In the genomic region with DNA sequence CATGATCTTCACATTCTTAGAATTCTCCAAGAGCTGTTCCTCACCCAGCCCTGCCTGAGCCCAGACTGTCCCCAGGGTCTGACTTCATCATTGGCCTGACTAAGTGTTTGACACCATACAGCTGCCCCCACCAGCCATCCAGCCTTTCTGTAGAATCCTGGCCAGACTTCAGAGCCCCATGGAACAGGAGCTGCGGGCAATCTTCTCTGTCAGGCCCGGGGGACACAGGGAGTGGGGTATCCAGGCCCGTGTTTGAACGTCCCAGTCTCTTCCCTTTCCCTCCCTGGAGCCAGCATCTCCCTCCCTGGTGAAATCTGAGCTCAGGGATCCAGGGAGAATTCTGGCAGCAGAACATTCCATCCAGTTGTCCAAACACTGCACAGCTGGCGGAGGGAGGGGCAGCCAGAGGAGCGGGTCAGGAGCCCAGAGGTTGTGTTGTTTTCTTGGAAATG, we compare ENCODE assay signal across 7 mouse cellular contexts. TPM values are rescaled to one million over a fixed set of nuclear protein-coding genes. Genes with fewer than 3 reads are reported as not detected.
A peak's percentile ranks its signal among the peaks of the same experiment; 100 is the strongest.
DNase-seq lines count a peak whose midpoint lies in the region; ATAC-seq and TF ChIP-seq lines count a peak whose summit lies in the region.

No protein-coding gene starts in this region.

- H3K9me3 ChIP-seq in embryonic facial prominence, embryonic 12.5 days = no peaks in the 10 kb centered on the region
- no peaks in the 10 kb centered on the region for H3K9me3 ChIP-seq in liver, postnatal 0 days (ENCODE audit: low read length)

- H3K27me3 ChIP-seq in embryonic facial prominence, embryonic 12.5 days = no peaks in the 10 kb centered on the region
- H3K27me3 ChIP-seq in liver, postnatal 0 days (ENCODE audit: insufficient read depth, low read length) = no peaks in the 10 kb centered on the region

- peaks cover 36% of the 10 kb centered on the region for H3K4me1 ChIP-seq in embryonic facial prominence, embryonic 12.5 days
- H3K4me1 ChIP-seq in liver, postnatal 0 days (ENCODE audit: insufficient read depth) = peaks cover 26% of the 10 kb centered on the region

- no peak overlapping the region for H3K4me2 ChIP-seq in embryonic facial prominence, embryonic 12.5 days (replicated peaks)
- H3K4me2 ChIP-seq in liver, postnatal 0 days (ENCODE audit: low read depth, low read length) = 0 out of 2 replicates have a peak overlapping the region, but pooled peaks have one; percentile 94

- peak; percentile 92 for DNase-seq in NIH3T3 (ENCODE audit: low read depth)
- peak; percentile 74 for DNase-seq in heart, postnatal 25 days (ENCODE audit: low spot score)
- DNase-seq in liver, postnatal 0 days = no peak
- DNase-seq in left cerebral cortex, postnatal 25 days (ENCODE audit: low spot score in 2 of 2) = no peak
- no peak for DNase-seq in adrenal gland, postnatal 4 days (ENCODE audit: low spot score in 2 of 2)
- no peak for DNase-seq in cerebellum, postnatal 14 days

- peak; percentile 58; the same call in 1 of the 2 replicates for ATAC-seq in embryonic facial prominence, embryonic 12.5 days (ENCODE audit: insufficient number of reproducible peaks, insufficient read depth, low FRiP score, low TSS enrichment)
- ATAC-seq in liver, postnatal 0 days = no peak

- peak overlapping the region; percentile 98 for H3K27ac ChIP-seq in embryonic facial prominence, embryonic 12.5 days
- peak overlapping the region; percentile 82 for H3K27ac ChIP-seq in liver, postnatal 0 days (ENCODE audit: low read depth)

- no peak overlapping the region for H3K9ac ChIP-seq in embryonic facial prominence, embryonic 12.5 days
- no peak overlapping the region; the same call in 1 of the 2 replicates for H3K9ac ChIP-seq in liver, postnatal 0 days (replicated peaks)

- TF ChIP-seq EP300 in liver, postnatal 0 days (IDR thresholded peaks at IDR 0.05; ENCODE audit: low read depth) = no peak

- no peak overlapping the region for H3K4me3 ChIP-seq in embryonic facial prominence, embryonic 12.5 days
- H3K4me3 ChIP-seq in liver, postnatal 0 days (ENCODE audit: low read depth, low read length) = no peak overlapping the region

- no peaks in the 10 kb centered on the region for H3K36me3 ChIP-seq in embryonic facial prominence, embryonic 12.5 days
- no peaks in the 10 kb centered on the region for H3K36me3 ChIP-seq in liver, postnatal 0 days (replicated peaks; ENCODE audit: insufficient read depth, low read length)

- 14% methylated on average over 6 of the region's 6 CpGs for WGBS in embryonic facial prominence, embryonic 12.5 days
- 60% methylated on average over 6 of the region's 6 CpGs for WGBS in liver, postnatal 0 days (ENCODE audit: insufficient replicate concordance)

- no peak for TF ChIP-seq CTCF in liver, postnatal 0 days (IDR thresholded peaks at IDR 0.05; ENCODE audit: low read depth)

- intact Hi-C loops in heart, postnatal 25 days (cut with DNase I) = no loop called here
- intact Hi-C loops in left cerebral cortex, postnatal 25 days (cut with DNase I) = no loop called here

RNA-seq across cellular contexts. Expression of gene Rab3il1, which starts 11.4 kb away (rescaled TPM):
- 48.0 and 50.0 TPM in 2 replicates for polyA plus RNA-seq in embryonic facial prominence, embryonic 12.5 days (2016; fragmentation: Nextera tagmentation; extraction: Ambion mirVana)
- total RNA-seq in heart, postnatal 25 days (2021) = 1 to 10 TPM; 8.9 to 9.3 TPM
- 74.9 and 80.9 TPM in 2 replicates for polyA plus RNA-seq in liver, postnatal 0 days (2015; fragmentation: Nextera tagmentation; extraction: Ambion mirVana)
- 1 to 10 TPM; 9.4 to 9.5 TPM for total RNA-seq in left cerebral cortex, postnatal 25 days (2021)
- total RNA-seq in adrenal gland, postnatal 4 days (2021) = 10 to 100 TPM; 21.8 to 23.9 TPM

RNA-seq across cellular contexts. Expression of gene Best1, which starts 11.4 kb away (rescaled TPM):
- polyA plus RNA-seq in embryonic facial prominence, embryonic 12.5 days (2016; fragmentation: Nextera tagmentation; extraction: Ambion mirVana) = 1.7 and 1.8 TPM in 2 replicates
- under 1 TPM in 1 of 2 experiments, not detected in 1; 0.10 TPM for total RNA-seq in heart, postnatal 25 days (2021)
- 0.08 and 0.13 TPM in 2 replicates for polyA plus RNA-seq in liver, postnatal 0 days (2015; fragmentation: Nextera tagmentation; extraction: Ambion mirVana)
- total RNA-seq in left cerebral cortex, postnatal 25 days (2021) = under 1 TPM; 0.78 to 0.83 TPM
- 1 to 10 TPM in 1 of 2 experiments, under 1 TPM in 1; 0.71 to 2.2 TPM for total RNA-seq in adrenal gland, postnatal 4 days (2021)

RNA-seq across cellular contexts. Expression of gene Fads3, which starts 28.5 kb away (rescaled TPM):
- 10.1 and 10.2 TPM in 2 replicates for polyA plus RNA-seq in embryonic facial prominence, embryonic 12.5 days (2016; fragmentation: Nextera tagmentation; extraction: Ambion mirVana)
- 10 to 100 TPM; 35.9 to 36.0 TPM for total RNA-seq in heart, postnatal 25 days (2021)
- polyA plus RNA-seq in liver, postnatal 0 days (2015; fragmentation: Nextera tagmentation; extraction: Ambion mirVana) = 1.7 and 2.0 TPM in 2 replicates
- total RNA-seq in left cerebral cortex, postnatal 25 days (2021) = 10 to 100 TPM; 31.1 to 31.5 TPM
- total RNA-seq in adrenal gland, postnatal 4 days (2021) = 10 to 100 TPM; 12.2 to 19.3 TPM

RNA-seq across cellular contexts. Expression of gene Fth1, which starts 32.5 kb away (rescaled TPM):
- 1,511 and 1,518 TPM in 2 replicates for polyA plus RNA-seq in embryonic facial prominence, embryonic 12.5 days (2016; fragmentation: Nextera tagmentation; extraction: Ambion mirVana)
- total RNA-seq in heart, postnatal 25 days (2021) = 1,000 to 10,000 TPM; 2,502 to 2,556 TPM
- 4,793 and 5,083 TPM in 2 replicates for polyA plus RNA-seq in liver, postnatal 0 days (2015; fragmentation: Nextera tagmentation; extraction: Ambion mirVana)
- total RNA-seq in left cerebral cortex, postnatal 25 days (2021) = 1,000 to 10,000 TPM; 2,053 to 2,068 TPM
- total RNA-seq in adrenal gland, postnatal 4 days (2021) = 1,000 to 10,000 TPM; 1,555 to 1,573 TPM

Comparison
In these comparisons a context has a peak if more than half of its experiments do, and no peak if none do; other contexts are left out.
1. DNase-seq: peak in NIH3T3 (single experiment) and heart, postnatal 25 days (single experiment); none in liver, postnatal 0 days (single experiment), left cerebral cortex, postnatal 25 days (0 of 2), adrenal gland, postnatal 4 days (0 of 2) and cerebellum, postnatal 14 days (0 of 2).